Mouse (Mus musculus): ENCODE measurements around the gene Gm20479. TPM values are rescaled to one million over a fixed set of nuclear protein-coding genes. Genes with fewer than 3 reads are reported as not detected.

Gene Gm20479
- polyA plus RNA-seq, 1 experiment = not detected

DNA sequence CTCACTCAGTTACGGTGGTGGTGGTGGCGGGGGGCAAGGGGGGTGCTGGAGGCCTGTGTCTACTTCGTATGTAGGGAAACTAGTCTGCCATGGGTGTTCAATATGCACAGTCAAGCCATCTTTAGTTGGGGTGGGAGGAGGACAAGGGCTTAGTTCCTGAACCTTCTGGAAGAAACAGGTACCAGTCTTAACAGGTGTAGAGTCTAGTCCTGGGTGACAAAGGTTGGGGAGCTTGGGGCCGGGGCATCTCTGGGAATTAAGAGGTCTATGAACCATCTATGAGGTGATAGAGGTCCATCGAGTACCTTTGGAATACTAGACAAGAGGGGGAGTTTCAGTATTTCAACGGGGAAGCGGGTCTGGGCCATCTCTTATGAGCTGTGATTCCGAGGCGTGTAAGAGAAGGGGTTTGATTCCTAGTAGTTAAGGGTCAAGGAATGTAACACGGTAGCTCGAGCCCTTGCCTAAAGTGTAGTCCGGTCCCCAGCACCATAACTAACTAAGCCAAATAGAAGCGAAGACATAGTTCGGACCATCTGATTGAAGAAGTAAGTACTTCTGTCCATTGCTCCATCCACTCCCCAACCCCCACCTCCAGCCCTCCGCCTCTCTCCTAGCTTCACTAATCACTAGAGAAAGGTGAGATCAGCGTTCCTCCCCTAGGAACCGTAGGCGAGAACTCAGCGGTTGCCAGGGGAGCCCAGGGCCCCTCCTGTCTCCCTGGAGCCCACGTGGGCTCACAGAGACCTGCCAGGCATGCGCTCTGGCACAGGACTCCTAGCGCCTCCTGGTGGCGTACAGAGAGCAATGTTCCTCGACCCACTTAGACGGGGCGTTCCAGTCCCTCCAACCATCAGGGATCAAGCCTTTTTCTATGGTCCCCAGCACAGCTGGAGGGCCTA is 40.1 kb upstream of the Gm20479 start:
- H3K79me2 ChIP-seq (ENCODE audit: control insufficient read depth, insufficient read depth) = no peaks in the 10 kb centered on the region
- H3ac ChIP-seq (ENCODE audit: control insufficient read depth, insufficient read length, low read depth) = no peak overlapping the region
- H3K27me3 ChIP-seq (ENCODE audit: control insufficient read depth, insufficient read depth, insufficient read length) = peaks cover 23% of the 10 kb centered on the region
- H3K36me3 ChIP-seq (ENCODE audit: control insufficient read depth, insufficient read depth) = no peaks in the 10 kb centered on the region
- peak; percentile 21 for TF ChIP-seq USF1 (IDR thresholded peaks at IDR 0.05; ENCODE audit: low read depth)
- TF ChIP-seq MYOG (IDR thresholded peaks at IDR 0.05; ENCODE audit: control insufficient read depth, extremely low read depth, insufficient read length) = no peak
- no peak for TF ChIP-seq MYOD1 (IDR thresholded peaks at IDR 0.05; ENCODE audit: control insufficient read depth, insufficient read length, low read depth)
- no peak for TF ChIP-seq CEBPB (IDR thresholded peaks at IDR 0.05; ENCODE audit: low read depth)
- no peak for TF ChIP-seq MAX (IDR thresholded peaks at IDR 0.05)
- TF ChIP-seq FOSL1 (IDR thresholded peaks at IDR 0.05; ENCODE audit: insufficient read depth, low read length, poor library complexity, severe bottlenecking) = no peak
- peak; percentile 63 for TF ChIP-seq CTCF (IDR thresholded peaks at IDR 0.05; ENCODE audit: control insufficient read depth, insufficient read depth, insufficient read length)
- no peaks in the 10 kb centered on the region for H3K79me3 ChIP-seq (ENCODE audit: low read depth)
- H3K4me3 ChIP-seq (ENCODE audit: insufficient read depth, poor library complexity, severe bottlenecking) = no peak overlapping the region

DNA sequence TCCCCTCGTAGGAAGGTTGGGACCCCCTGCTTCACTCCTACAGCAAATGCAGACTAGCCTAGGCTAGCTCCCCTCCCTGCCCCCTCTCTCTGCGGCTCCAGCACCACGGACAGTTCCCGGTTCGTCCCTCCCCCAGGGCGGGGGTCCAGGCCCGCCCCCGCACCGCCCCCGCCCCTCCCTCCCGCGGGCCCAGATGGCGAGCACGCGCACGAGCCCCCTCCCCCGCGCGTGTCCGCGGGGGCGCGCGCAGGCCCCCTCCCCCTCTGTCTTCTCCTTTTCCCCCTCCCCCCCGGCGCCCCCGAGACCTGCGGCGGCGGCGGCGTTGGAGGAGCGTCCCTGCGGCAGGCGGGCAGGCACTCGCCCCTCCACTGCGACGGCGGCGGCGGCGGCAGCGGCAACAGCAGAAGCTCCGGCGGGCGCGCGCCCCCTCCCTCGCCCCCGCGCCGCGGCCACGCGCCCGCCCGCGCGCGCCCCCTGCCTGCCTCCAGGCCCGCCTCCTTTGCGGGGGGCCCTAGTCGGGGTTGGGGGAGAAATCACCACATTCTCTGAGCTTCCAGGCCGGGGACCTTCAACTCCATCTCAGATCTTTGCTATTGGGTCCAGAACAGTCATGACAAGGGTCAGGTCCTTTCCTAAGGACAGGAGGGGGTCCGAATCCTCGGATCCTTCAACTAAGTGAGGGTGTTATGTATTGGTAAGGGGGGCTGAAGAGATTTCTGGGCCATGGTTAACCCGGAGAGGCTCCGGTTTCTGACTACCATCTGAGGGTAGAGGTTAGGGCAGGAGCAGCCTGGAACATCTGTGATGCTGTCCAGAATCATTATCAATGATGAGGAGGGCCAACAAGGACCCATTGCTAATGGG is 39.2 kb upstream of the Gm20479 start:
- Histone ChIP-seq H3ac (ENCODE audit: control insufficient read depth, insufficient read length, low read depth) (no peak overlapping the region), H3K4me3 (ENCODE audit: insufficient read depth, poor library complexity, severe bottlenecking) (no peak overlapping the region), H3K36me3 (ENCODE audit: control insufficient read depth, insufficient read depth) (no peaks in the 10 kb centered on the region), H3K79me3 (ENCODE audit: low read depth) (no peaks in the 10 kb centered on the region), H3K79me2 (ENCODE audit: control insufficient read depth, insufficient read depth) (no peaks in the 10 kb centered on the region), H3K27me3 (ENCODE audit: control insufficient read depth, insufficient read depth, insufficient read length) (peaks cover 26% of the 10 kb centered on the region)
- TF ChIP-seq MAX (IDR thresholded peaks at IDR 0.05) = no peak

DNA sequence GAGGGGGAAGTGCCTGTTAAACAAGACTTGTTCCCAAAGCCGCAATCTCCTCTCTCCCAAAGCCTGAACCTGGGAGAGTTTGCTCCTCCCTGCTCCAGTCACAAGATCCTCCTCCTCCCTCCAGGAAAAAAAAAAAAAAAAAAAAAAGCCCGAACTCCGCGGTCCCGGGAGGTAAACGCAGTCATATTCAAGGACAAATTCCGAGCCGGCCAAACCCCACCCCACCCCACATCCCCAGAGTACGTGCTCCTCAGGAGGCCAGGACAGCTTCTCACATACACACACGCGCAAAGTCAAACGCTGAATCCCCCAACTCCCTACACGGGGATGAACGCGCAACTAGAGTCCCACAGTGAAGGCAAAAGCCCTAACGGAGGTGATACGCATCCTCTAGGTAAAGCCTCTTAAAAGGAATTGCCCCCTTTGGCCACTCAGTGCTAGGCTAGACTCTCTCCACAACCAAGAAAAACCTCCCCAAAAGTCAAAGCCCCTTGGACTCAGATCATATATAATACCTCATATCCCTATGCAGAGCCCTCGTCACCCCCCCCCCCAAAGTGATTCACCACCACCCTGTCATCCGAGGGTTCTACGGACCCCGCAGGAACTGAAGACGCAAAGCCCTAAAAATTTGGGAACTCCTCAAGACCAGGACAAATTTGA is 38.4 kb upstream of the Gm20479 start:
- Histone ChIP-seq H3K79me3 (ENCODE audit: low read depth) (no peaks in the 10 kb centered on the region), H3K79me2 (ENCODE audit: control insufficient read depth, insufficient read depth) (no peaks in the 10 kb centered on the region), H3K36me3 (ENCODE audit: control insufficient read depth, insufficient read depth) (no peaks in the 10 kb centered on the region), H3K4me3 (ENCODE audit: insufficient read depth, poor library complexity, severe bottlenecking) (no peak overlapping the region), H3K27me3 (ENCODE audit: control insufficient read depth, insufficient read depth, insufficient read length) (peaks cover 30% of the 10 kb centered on the region), H3ac (ENCODE audit: control insufficient read depth, insufficient read length, low read depth) (no peak overlapping the region)
- TF ChIP-seq MYOD1 (IDR thresholded peaks at IDR 0.05; ENCODE audit: control insufficient read depth, insufficient read length, low read depth) = no peak
- TF ChIP-seq USF1 (IDR thresholded peaks at IDR 0.05; ENCODE audit: low read depth) = no peak
- no peak for TF ChIP-seq CTCF (IDR thresholded peaks at IDR 0.05; ENCODE audit: control insufficient read depth, insufficient read depth, insufficient read length)
- no peak for TF ChIP-seq CEBPB (IDR thresholded peaks at IDR 0.05; ENCODE audit: low read depth)
- TF ChIP-seq FOSL1 (IDR thresholded peaks at IDR 0.05; ENCODE audit: insufficient read depth, low read length, poor library complexity, severe bottlenecking) = no peak
- TF ChIP-seq MAX (IDR thresholded peaks at IDR 0.05) = no peak
- no peak for TF ChIP-seq MYOG (IDR thresholded peaks at IDR 0.05; ENCODE audit: control insufficient read depth, extremely low read depth, insufficient read length)

DNA sequence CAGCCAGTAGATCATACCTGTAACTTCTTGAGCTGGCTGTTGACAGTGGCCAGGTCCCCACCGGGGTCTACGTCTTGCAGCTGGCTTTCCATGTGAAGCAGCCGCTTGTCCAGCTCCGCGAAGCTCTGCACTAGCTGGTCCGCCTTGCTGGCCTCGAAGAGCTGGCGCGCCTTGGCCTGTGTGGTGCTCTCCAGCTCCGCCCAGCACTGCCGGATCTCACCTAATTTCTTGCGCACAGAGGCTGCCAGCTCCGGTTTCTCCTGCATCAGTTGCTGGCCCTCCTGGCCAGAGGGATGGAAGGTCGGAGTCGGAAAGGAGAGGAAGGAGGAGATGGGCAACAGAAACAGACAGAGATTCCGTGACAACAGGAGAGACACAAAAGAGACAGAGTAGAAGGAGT is 34.2 kb upstream of the Gm20479 start:
- Histone ChIP-seq H3K79me2 (ENCODE audit: control insufficient read depth, insufficient read depth) (no peaks in the 10 kb centered on the region), H3K36me3 (ENCODE audit: control insufficient read depth, insufficient read depth) (no peaks in the 10 kb centered on the region), H3K79me3 (ENCODE audit: low read depth) (no peaks in the 10 kb centered on the region), H3K27me3 (ENCODE audit: control insufficient read depth, insufficient read depth, insufficient read length) (peaks cover 30% of the 10 kb centered on the region), H3ac (ENCODE audit: control insufficient read depth, insufficient read length, low read depth) (no peak overlapping the region), H3K4me3 (ENCODE audit: insufficient read depth, poor library complexity, severe bottlenecking) (no peak overlapping the region)
- no peak for TF ChIP-seq FOSL1 (IDR thresholded peaks at IDR 0.05; ENCODE audit: insufficient read depth, low read length, poor library complexity, severe bottlenecking)
- no peak for TF ChIP-seq MYOG (IDR thresholded peaks at IDR 0.05; ENCODE audit: control insufficient read depth, extremely low read depth, insufficient read length)
- TF ChIP-seq MAX (IDR thresholded peaks at IDR 0.05) = no peak
- no peak for TF ChIP-seq CEBPB (IDR thresholded peaks at IDR 0.05; ENCODE audit: low read depth)
- TF ChIP-seq CTCF (IDR thresholded peaks at IDR 0.05; ENCODE audit: control insufficient read depth, insufficient read depth, insufficient read length) = no peak

DNA sequence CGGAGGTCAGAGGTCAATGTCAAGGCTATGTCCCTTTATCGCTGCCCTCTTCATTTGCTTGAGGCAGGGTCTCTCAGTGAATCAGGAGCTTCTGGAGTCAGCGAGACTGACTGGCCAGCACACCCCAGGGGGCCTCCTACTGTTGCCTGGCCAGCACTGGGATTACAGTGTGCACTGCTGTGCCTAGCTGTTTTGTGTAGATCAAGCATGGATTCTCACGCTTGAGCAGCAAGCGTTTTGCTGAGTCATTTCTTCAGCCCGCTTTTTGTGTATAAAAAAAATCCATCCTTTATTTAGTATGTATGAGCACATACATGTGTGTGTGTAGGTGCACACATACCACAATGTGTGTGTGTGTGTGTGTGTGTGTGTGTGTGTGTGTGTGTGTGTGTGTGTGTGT is 32.0 kb upstream of the Gm20479 start:
- H3K79me2 ChIP-seq (ENCODE audit: control insufficient read depth, insufficient read depth) = no peaks in the 10 kb centered on the region
- TF ChIP-seq MAX (IDR thresholded peaks at IDR 0.05) (no peak), CTCF (IDR thresholded peaks at IDR 0.05; ENCODE audit: control insufficient read depth, insufficient read depth, insufficient read length) (no peak), MYOG (IDR thresholded peaks at IDR 0.05; ENCODE audit: control insufficient read depth, extremely low read depth, insufficient read length) (no peak), MYOD1 (IDR thresholded peaks at IDR 0.05; ENCODE audit: control insufficient read depth, insufficient read length, low read depth) (no peak)
- H3K36me3 ChIP-seq (ENCODE audit: control insufficient read depth, insufficient read depth) = no peaks in the 10 kb centered on the region

More for the DNA sequence above, 32.0 kb upstream of the Gm20479 start:
- Histone ChIP-seq H3K79me3 (ENCODE audit: low read depth) (no peaks in the 10 kb centered on the region), H3K4me3 (ENCODE audit: insufficient read depth, poor library complexity, severe bottlenecking) (no peak overlapping the region), H3K27me3 (ENCODE audit: control insufficient read depth, insufficient read depth, insufficient read length) (peaks cover 11% of the 10 kb centered on the region), H3ac (ENCODE audit: control insufficient read depth, insufficient read length, low read depth) (no peak overlapping the region)

All from C2C12 (cell line).